Mouse (Mus musculus) kidney, postnatal 14 days (tissue): ENCODE measurements around the gene Tbrg4.
"Not testable (repeated sequence)": the region's sequence is repeated elsewhere in the genome, so short reads cannot be mapped to it uniquely, and the experiment has no call there.

ENCODE experiments used
- DNase-seq: peaks from one replicate; pipeline ENCODE4 v3.0.0; 2022; ENCODE audit warnings: mixed read lengths

The Tbrg4 gene

GRCm38 (mm10) chr11:6625478-6626387, at the start of gene Tbrg4:
Gene Tbrg4 (minus strand): TSS chr11:6626067.
- DNase-seq: peak; percentile 96

GRCm38 (mm10) chr11:6675402-6675801, 49.5 kb upstream of the Tbrg4 start:
- peak; percentile 66 for DNase-seq

GRCm38 (mm10) chr11:6674701-6675100, 48.8 kb upstream of the Tbrg4 start:
- no peak for DNase-seq

GRCm38 (mm10) chr11:6670826-6671225, 45.0 kb upstream of the Tbrg4 start:
- peak; percentile 57 for DNase-seq

- no peak for DNase-seq
These were observed 44.2 kb upstream of the Tbrg4 start for GRCm38 (mm10) chr11:6670044-6670443.

GRCm38 (mm10) chr11:6669041-6669440, 43.2 kb upstream of the Tbrg4 start:
- peak; percentile 35 for DNase-seq

GRCm38 (mm10) chr11:6666634-6667033, 40.8 kb upstream of the Tbrg4 start:
- no peak for DNase-seq

GRCm38 (mm10) chr11:6661206-6661605, 35.3 kb upstream of the Tbrg4 start:
- peak; percentile 50 for DNase-seq

GRCm38 (mm10) chr11:6658271-6658670, 32.4 kb upstream of the Tbrg4 start, which contains the start of gene Ramp3:
Gene Ramp3 (plus strand): TSS chr11:6658521.
- peak; percentile 69 for DNase-seq

- peak; percentile 87 for DNase-seq
These were observed 29.0 kb upstream of the Tbrg4 start for GRCm38 (mm10) chr11:6654903-6655302.

GRCm38 (mm10) chr11:6652978-6653377, 27.1 kb upstream of the Tbrg4 start:
- not testable (repeated sequence) for DNase-seq

- no peak for DNase-seq
These were observed 24.7 kb upstream of the Tbrg4 start for GRCm38 (mm10) chr11:6650519-6650918.

GRCm38 (mm10) chr11:6647831-6648724, 22.2 kb upstream of the Tbrg4 start:
- no peak for DNase-seq

GRCm38 (mm10) chr11:6644566-6644965, 18.7 kb upstream of the Tbrg4 start:
- DNase-seq: no peak

- no peak for DNase-seq
These were observed 13.2 kb upstream of the Tbrg4 start for GRCm38 (mm10) chr11:6639072-6639471.

- no peak for DNase-seq
These were observed 12.7 kb upstream of the Tbrg4 start, which contains the start of gene Wap for GRCm38 (mm10) chr11:6638537-6638936. Gene Wap (minus strand): TSS chr11:6638637.

- DNase-seq: no peak
These were observed 10.3 kb upstream of the Tbrg4 start for GRCm38 (mm10) chr11:6636150-6636549.

GRCm38 (mm10) chr11:6629655-6630054, 3.8 kb upstream of the Tbrg4 start:
- DNase-seq: no peak

GRCm38 (mm10) chr11:6628568-6628967, 2.7 kb upstream of the Tbrg4 start:
- DNase-seq: peak; percentile 55

- DNase-seq: peak; percentile 15
These were observed 1.9 kb upstream of the Tbrg4 start for GRCm38 (mm10) chr11:6627731-6628130.

GRCm38 (mm10) chr11:6626388-6626772, 513 bp upstream of the Tbrg4 start:
- DNase-seq: no peak

- no peak for DNase-seq
These were observed 1.1 kb downstream of the Tbrg4 start for GRCm38 (mm10) chr11:6624619-6625382.

- no peak for DNase-seq
These were observed 2.2 kb downstream of the Tbrg4 start for GRCm38 (mm10) chr11:6623704-6624103.
